Mouse (Mus musculus): ENCODE data around the gene Eif4g1. TPM values are rescaled to one million over a fixed set of nuclear protein-coding genes. Genes with fewer than 3 reads are reported as not detected.
"Not testable (repeated sequence)": the region's sequence is repeated elsewhere in the genome, so short reads cannot be mapped to it uniquely, and the experiment has no call there.

The Eif4g1 gene
- 96.5 and 986 TPM in 2 replicates for polyA plus RNA-seq (2012; ENCODE audit: insufficient read depth, insufficient read length, low replicate concordance, missing spikeins)

GRCm38 (mm10) chr16:20668013-20668412 is at the start of gene Eif4g1:
Gene Eif4g1, plus strand, starts transcription at chr16:20668313.
- not testable (repeated sequence) for H3K4me1 ChIP-seq (ENCODE audit: control insufficient read depth, insufficient read depth, low read length); H3K27ac ChIP-seq (ENCODE audit: insufficient read depth, low read depth, low read length); H3K4me3 ChIP-seq (ENCODE audit: insufficient read depth, low read depth, low read length)
- WGBS: 98% methylated on average over 5 of the region's 6 CpGs

GRCm38 (mm10) chr16:20619541-20620398 is 48.3 kb upstream of the Eif4g1 start:
- Histone ChIP-seq H3K27ac (ENCODE audit: insufficient read depth, low read depth, low read length) (no peak overlapping the region), H3K4me1 (ENCODE audit: control insufficient read depth, insufficient read depth, low read length) (peaks cover 19% of the 10 kb centered on the region), H3K4me3 (ENCODE audit: insufficient read depth, low read depth, low read length) (peak overlapping the region; percentile 77)
- TF ChIP-seq CTCF (IDR thresholded peaks at IDR 0.05; ENCODE audit: insufficient read depth, low read depth, low read length): no peak
- no peak for TF ChIP-seq POLR2A (IDR thresholded peaks at IDR 0.05; ENCODE audit: insufficient read depth, low read depth, low read length)
- WGBS: 1% methylated on average over 81 of the region's 83 CpGs

- H3K4me3 ChIP-seq (ENCODE audit: insufficient read depth, low read depth, low read length): peak overlapping the region; percentile 77
- WGBS: under 1% methylated on average over 9 of the region's 9 CpGs
- H3K27ac ChIP-seq (ENCODE audit: insufficient read depth, low read depth, low read length): no peak overlapping the region
- peaks cover 19% of the 10 kb centered on the region for H3K4me1 ChIP-seq (ENCODE audit: control insufficient read depth, insufficient read depth, low read length)
- TF ChIP-seq POLR2A (IDR thresholded peaks at IDR 0.05; ENCODE audit: insufficient read depth, low read depth, low read length): no peak; the same call in 1 of the 2 replicates
- TF ChIP-seq CTCF (IDR thresholded peaks at IDR 0.05; ENCODE audit: insufficient read depth, low read depth, low read length): no peak
Observed at GRCm38 (mm10) chr16:20620399-20620735, 47.7 kb upstream of the Eif4g1 start.

GRCm38 (mm10) chr16:20620751-20621190 is 47.3 kb upstream of the Eif4g1 start:
- Histone ChIP-seq H3K27ac (ENCODE audit: insufficient read depth, low read depth, low read length) (0 out of 2 replicates have a peak overlapping the region, but pooled peaks have one; percentile 20), H3K4me3 (ENCODE audit: insufficient read depth, low read depth, low read length) (peak overlapping the region; percentile 77), H3K4me1 (ENCODE audit: control insufficient read depth, insufficient read depth, low read length) (peaks cover 19% of the 10 kb centered on the region)
- TF ChIP-seq CTCF (IDR thresholded peaks at IDR 0.05; ENCODE audit: insufficient read depth, low read depth, low read length) (no peak), POLR2A (IDR thresholded peaks at IDR 0.05; ENCODE audit: insufficient read depth, low read depth, low read length) (no peak)
- under 1% methylated on average over 32 of the region's 32 CpGs for WGBS

- H3K27ac ChIP-seq (ENCODE audit: insufficient read depth, low read depth, low read length): peak within 1 kb of the TSS; percentile 20; the same call in 1 of the 2 replicates
- peaks cover 19% of the 10 kb centered on the region for H3K4me1 ChIP-seq (ENCODE audit: control insufficient read depth, insufficient read depth, low read length)
- H3K4me3 ChIP-seq (ENCODE audit: insufficient read depth, low read depth, low read length): peak within 1 kb of the TSS; percentile 77
- TF ChIP-seq CTCF (IDR thresholded peaks at IDR 0.05; ENCODE audit: insufficient read depth, low read depth, low read length): no peak
- 0 out of 2 replicates have a peak, but pooled peaks have one; percentile 16 for TF ChIP-seq POLR2A (IDR thresholded peaks at IDR 0.05; ENCODE audit: insufficient read depth, low read depth, low read length)
- WGBS: under 1% methylated on average over 92 of the region's 92 CpGs
Observed at GRCm38 (mm10) chr16:20621191-20621990, 46.7 kb upstream of the Eif4g1 start, which contains the start of gene Camk2n2. Gene Camk2n2, minus strand, starts transcription at chr16:20621287.

GRCm38 (mm10) chr16:20621991-20622685 is 46.0 kb upstream of the Eif4g1 start:
- peak overlapping the region; percentile 46 for H3K27ac ChIP-seq (ENCODE audit: insufficient read depth, low read depth, low read length)
- 1% methylated on average over 37 of the region's 37 CpGs for WGBS
- peaks cover 19% of the 10 kb centered on the region for H3K4me1 ChIP-seq (ENCODE audit: control insufficient read depth, insufficient read depth, low read length)
- peak overlapping the region; percentile 77 for H3K4me3 ChIP-seq (ENCODE audit: insufficient read depth, low read depth, low read length)
- TF ChIP-seq CTCF (IDR thresholded peaks at IDR 0.05; ENCODE audit: insufficient read depth, low read depth, low read length) (no peak), POLR2A (IDR thresholded peaks at IDR 0.05; ENCODE audit: insufficient read depth, low read depth, low read length) (no peak)

GRCm38 (mm10) chr16:20623211-20623610 is 44.9 kb upstream of the Eif4g1 start:
- no peak overlapping the region for H3K4me3 ChIP-seq (ENCODE audit: insufficient read depth, low read depth, low read length)
- TF ChIP-seq POLR2A (IDR thresholded peaks at IDR 0.05; ENCODE audit: insufficient read depth, low read depth, low read length) (no peak), CTCF (IDR thresholded peaks at IDR 0.05; ENCODE audit: insufficient read depth, low read depth, low read length) (no peak)
- 9% methylated on average over 2 of the region's 2 CpGs for WGBS
- peaks cover 19% of the 10 kb centered on the region for H3K4me1 ChIP-seq (ENCODE audit: control insufficient read depth, insufficient read depth, low read length)
- no peak overlapping the region for H3K27ac ChIP-seq (ENCODE audit: insufficient read depth, low read depth, low read length)

- H3K4me1 ChIP-seq (ENCODE audit: control insufficient read depth, insufficient read depth, low read length): peaks cover 13% of the 10 kb centered on the region
- WGBS: 60% methylated on average over 11 of the region's 11 CpGs
- TF ChIP-seq CTCF (IDR thresholded peaks at IDR 0.05; ENCODE audit: insufficient read depth, low read depth, low read length) (no peak), POLR2A (IDR thresholded peaks at IDR 0.05; ENCODE audit: insufficient read depth, low read depth, low read length) (no peak)
- no peak overlapping the region for H3K27ac ChIP-seq (ENCODE audit: insufficient read depth, low read depth, low read length)
- H3K4me3 ChIP-seq (ENCODE audit: insufficient read depth, low read depth, low read length): no peak overlapping the region
Observed at GRCm38 (mm10) chr16:20628871-20629391, 39.2 kb upstream of the Eif4g1 start.
